Mouse (Mus musculus) left cerebral cortex, postnatal 25 days (tissue): Measurements from ENCODE around the gene Ppil3. TPM values are rescaled to one million over a fixed set of nuclear protein-coding genes. Genes with fewer than 3 reads are reported as not detected.

Source experiments
- DNase-seq, 2 experiments: peaks; one replicate each; pipeline ENCODE4 v3.0.0; 2022; ENCODE audit warnings: low spot score in 2 of 2, mixed read lengths in 1 of 2
- intact Hi-C: fragments of 180-260 bp; cut with DNase I; formaldehyde crosslinking; loops from one replicate; pipeline ENCODE4 v1.15.1; 2025
- total RNA-seq, 2 experiments: library from RNA; stranded (reverse); gene quantifications; 2 replicates each; pipeline ENCODE4 v1.2.3; 2021

The Ppil3 gene
- total RNA-seq = 10 to 100 TPM; 27.1 to 27.8 TPM

DNA sequence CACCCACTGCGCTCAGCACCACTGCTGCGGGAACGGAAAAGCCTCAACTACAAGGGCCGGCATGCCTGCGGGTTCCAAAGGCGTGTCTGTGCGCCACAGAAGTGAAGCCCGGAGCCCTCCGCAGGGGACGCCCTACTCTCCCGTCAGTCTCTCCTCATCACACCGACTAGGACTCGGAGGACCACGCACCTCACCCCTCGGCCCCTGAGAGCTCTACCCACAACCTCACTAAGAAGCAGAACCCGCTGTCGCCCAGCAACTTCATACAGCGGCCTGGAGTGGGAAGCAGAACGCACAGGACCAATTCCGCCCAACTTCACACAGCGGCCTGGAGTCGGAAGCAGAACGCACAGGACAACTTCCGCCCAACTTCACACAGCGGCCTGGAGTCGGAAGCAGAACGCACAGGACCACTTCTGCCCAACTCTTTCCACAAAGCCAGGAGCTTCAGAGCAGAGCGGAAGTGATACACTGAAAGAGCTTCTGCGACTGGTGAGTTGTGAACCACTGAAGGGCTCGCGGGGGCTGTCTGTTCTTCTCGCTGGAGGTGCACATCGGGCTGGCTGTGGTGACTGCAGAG is at the start of gene Ppil3, which contains the start of gene Nif3l1:
Gene Ppil3 (minus strand): TSS at position 344 of the 580 bp plus-strand sequence.
Gene Nif3l1 (plus strand): TSS at position 9 of the 580 bp plus-strand sequence.
- DNase-seq = peak; percentile 89 to 96
- intact Hi-C loops = loop anchor here (2.0 kb wide), 1 partner anchor 52 kb away; the partner anchor contains the start of gene Bzw1

DNA sequence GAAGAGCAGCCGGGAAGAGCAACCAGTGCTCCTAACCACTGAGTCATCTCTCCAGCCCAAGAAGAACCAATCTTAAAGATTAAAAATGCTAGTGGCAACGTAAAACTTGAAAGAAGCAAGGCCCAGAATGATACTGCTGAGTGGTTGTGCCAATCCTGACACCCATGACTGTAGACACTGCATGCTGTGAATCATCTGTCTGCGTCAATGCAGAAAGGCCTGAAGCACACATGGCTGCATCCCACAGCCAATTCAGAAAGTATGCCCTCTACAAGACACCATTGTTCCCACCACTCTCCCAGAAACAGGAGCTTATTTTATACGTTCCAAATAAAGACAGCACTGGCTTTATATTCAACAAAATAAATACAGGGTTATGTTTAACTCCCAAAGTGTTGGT is 37.4 kb upstream of the Ppil3 start:
- intact Hi-C loops = no loop called here
- DNase-seq = peak in 1 of 2 experiments; percentile 57

DNA sequence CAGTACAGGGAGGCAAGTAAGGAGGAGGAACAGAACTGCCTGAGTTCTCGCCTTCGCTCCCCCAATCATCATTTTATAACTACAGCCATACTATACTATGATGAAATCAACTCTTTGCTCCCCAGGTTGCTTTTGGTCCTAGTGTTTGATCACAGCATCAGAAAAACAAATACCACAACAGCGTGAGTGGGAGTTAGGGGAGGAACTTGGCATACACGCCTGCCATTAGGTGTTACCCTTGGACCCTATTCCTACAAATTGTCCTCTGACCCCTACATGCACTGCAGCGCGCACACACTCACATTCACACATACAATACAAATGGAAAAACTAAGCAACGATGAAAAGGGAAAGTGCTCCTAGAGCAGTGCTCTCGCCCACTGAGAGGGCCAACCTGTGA is 30.4 kb upstream of the Ppil3 start:
- intact Hi-C loops = no loop called here
- DNase-seq = no peak

DNA sequence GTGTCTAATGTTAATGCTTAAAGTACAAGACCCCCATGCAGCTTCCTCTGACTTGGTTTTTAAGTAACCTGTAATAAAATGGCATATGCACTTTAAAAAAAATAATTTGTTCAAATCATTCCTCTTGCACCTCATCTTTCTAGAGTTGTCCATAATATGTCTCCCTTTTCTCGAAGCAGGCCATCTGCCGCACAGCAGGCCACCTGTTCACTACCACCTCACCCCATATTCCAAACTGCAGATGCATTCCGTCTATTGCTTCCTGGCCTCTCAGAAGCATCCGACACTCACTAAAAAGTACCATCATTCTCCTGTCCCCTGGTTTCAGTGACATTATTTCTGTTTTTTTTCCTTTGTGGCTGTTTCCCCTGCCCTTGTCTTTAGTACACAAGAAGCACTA is 20.3 kb upstream of the Ppil3 start:
- intact Hi-C loops = no loop called here
- no peak for DNase-seq

DNA sequence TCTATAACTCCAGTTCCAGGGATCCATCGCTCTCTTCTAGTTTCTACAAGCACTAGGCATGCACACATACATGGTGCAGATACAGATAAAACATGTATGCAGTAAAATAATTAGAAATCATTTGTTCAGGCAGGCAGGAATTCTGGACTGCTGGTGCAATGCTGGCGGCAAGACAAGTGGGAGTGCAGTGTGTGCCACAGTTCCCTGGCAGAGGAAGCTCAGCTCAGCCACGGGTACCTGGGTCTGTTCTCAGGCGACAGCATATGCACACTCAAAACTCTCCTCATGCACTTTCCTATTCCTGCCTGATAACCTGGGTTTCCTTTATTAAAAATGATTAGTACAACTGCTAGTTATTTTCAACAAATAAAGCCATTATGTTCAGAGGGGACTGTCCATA is 19.8 kb upstream of the Ppil3 start:
- intact Hi-C loops = no loop called here
- DNase-seq = no peak

DNA sequence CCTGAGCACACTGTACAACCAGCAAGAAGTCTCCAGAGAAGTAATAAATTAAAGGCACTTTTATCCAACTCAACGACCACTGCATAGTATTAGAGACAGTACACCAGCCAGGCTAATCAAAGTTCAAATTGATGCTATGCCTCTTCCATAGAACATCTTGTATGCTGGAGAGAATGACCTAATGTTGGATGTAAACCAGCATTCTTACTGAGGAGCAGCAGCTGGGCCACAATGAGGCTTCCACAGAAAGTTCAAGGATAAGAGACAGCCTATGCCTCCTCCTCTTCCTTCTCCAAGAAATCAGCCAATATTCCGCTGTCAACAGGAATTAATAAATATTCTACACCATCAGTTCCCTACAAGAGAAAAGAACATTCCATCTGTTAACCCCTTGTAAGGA is 18.6 kb upstream of the Ppil3 start:
- intact Hi-C loops = no loop called here
- DNase-seq = no peak

DNA sequence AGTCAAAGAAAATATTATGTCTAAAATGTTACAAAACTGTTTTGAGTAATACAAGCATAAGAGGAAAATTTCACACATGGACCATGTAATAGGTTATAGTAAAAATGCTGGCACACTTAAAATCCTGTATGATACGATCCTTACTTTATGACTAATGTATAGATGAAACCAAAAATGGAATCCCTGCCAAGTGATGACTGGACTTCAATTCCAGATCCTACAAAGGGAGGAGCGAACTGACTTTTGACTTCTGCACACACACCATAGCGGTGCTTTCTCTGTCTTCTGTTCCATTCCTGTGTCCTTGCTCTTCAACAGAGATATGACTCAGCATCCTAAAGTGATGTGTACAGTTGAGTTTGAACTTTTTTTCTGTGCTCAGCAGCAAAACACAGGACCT is 15.3 kb upstream of the Ppil3 start:
- intact Hi-C loops = no loop called here
- DNase-seq = no peak

DNA sequence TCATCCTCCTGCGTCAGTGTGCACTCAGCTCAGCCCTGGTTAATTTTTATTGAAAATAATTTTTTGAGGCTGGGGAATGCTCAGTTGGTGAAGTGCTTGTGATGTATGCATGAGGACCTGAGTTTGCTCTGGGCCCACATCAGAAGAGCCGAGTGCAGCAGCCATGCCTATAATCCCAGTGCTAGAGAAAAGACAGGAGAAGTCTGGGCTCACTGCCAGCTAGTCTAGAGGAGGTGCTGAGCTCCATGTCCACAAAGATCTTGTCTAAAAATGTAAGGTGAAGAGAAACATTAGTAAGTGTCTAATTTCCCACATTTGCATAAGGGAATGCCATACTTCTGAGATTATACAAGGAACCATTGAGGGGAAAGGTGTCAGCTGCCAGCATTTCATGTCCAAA is 13.6 kb upstream of the Ppil3 start:
- intact Hi-C loops = no loop called here
- peak; percentile 28 to 40 for DNase-seq

DNA sequence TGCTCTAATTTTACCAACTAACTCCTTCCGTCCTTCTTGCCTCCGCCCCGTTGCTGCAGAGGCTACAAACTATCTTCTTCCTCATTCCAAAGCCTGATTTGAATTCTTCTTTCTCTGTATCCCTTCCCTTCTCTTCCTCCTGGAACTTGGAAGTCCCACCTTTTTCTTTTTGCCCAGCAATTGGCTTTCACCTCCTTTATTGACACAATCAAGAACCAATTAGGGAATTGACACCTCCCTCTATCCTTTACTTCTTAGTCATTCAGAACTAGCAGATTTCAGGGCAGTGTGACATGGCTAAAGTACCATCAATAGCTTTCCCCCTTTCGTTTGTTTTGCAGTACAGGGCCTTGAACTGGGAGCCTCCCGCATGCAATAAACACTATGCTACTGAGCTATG is 12.9 kb upstream of the Ppil3 start:
- intact Hi-C loops = no loop called here
- no peak for DNase-seq

DNA sequence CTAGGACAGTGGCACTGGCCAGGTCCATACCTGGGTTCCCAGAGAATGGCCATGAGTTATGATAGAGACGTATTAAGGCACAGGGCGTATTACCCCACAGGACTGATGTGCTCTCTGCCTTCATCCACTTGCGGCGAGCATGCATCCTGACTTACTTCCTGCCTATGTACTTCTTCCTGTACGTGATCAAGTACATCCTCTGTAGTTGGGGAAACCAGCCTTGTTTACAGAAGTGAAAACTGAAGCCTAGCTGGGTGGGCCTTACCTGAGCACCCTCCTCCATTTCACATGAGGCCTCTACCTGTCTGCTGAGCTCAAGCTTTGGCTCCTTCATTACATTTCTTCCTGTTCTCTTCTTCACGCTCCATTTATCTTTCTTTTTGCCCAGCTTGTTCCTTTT is 9.0 kb upstream of the Ppil3 start:
- intact Hi-C loops = no loop called here
- DNase-seq = no peak

DNA sequence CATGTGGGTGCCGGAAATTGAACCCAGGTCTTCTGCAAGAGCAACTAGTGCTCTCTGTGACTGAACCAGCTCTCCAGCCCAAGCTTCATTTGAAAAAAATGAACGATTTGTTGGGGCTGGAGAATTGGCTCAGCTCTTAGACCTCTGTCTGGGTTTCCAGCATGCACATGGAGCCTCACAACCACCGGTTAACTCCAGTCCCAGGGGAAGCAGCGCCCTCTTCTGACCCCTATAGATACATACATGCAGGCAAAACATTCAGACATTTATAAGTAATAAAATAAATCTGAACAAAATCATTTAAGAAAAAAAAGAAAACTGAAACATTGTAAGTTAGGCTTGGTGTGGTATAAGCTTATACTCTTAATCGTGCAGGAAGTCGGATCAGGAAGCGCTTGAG is 3.1 kb upstream of the Ppil3 start:
- DNase-seq = no peak
- intact Hi-C loops = no loop called here

DNA sequence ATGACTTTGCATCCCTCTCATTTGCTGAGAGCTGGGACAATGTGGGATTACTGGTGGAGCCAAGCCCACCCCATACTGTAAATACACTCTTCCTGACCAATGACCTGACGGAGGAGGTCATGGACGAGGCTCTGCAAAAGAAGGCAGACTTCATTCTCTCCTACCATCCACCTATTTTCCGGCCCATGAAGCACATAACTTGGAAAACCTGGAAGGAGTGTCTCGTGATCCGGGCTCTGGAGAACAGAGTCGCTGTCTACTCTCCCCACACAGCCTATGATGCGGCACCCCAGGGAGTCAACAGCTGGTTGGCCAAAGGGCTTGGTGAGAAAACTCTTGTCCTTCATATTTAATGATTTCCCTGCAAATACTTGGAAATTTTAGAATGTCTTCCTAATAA is 2.5 kb upstream of the Ppil3 start:
- no peak for DNase-seq

DNA sequence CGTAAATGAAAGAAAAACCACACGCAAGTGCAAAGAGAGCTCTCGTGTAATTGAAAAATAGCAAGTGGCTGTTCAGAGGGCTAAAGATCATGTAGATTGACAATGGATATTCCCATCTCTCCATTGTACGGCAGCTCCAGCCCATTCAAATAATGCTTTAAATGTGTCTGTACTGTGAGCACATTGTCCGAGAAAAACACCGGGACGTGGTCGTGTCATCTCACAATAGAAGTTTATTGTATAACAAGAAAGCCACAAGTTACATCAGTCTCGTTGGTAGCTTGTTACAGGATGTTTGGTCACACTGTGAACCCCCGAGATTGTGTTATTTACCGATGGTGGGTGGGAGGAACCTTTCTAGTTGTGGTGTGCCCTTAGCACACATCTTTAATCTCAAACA is 575 bp upstream of the Ppil3 start:
- intact Hi-C loops = loop anchor here (2.0 kb wide), 1 partner anchor 53 kb away; the partner anchor contains the start of gene Bzw1
- no peak for DNase-seq

More for the DNA sequence above, 2.5 kb upstream of the Ppil3 start:
- intact Hi-C loops = no loop called here

DNA sequence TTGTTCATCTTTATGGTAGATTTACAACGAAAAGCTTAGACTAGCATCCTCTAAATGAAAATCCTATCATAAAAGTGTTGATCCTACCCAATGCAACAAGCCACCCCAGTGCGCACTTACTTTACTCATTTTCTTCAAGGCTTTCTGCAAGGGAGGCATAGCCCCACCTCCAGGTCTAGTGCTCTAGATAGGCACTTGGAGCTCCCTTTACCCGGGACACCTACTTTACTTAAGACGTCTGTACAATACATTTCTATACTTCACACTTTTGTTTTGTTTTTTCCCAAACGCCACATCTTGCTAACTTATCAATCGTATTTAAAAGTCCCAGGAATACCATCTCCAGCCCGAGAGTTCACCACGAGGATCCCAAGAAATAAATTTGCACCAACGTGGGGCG is 595 bp downstream of the Ppil3 start:
- intact Hi-C loops = loop anchor here (2.0 kb wide), 1 partner anchor 52 kb away; the partner anchor contains the start of gene Bzw1
- DNase-seq = no peak

DNA sequence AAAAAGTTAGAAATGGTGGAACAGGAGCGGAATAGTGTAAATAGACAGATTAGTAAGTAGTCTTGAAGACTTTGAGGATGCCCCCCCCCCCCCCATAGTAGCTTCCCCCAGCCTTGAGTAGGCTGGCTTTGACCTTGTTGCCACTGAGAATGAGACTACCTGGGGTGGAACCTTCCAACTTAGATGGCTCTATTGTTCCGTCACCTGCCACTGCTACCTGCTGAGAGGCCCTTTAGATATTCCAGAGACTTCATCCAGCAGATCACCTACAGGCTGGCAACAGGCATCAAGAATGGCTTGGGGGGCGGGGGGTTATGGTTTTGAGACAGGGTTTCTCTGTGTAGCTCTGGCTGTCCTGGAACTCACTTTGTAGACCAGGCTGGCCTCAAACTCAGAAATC is 20.7 kb downstream of the Ppil3 start:
- intact Hi-C loops = no loop called here
- DNase-seq = no peak

DNA sequence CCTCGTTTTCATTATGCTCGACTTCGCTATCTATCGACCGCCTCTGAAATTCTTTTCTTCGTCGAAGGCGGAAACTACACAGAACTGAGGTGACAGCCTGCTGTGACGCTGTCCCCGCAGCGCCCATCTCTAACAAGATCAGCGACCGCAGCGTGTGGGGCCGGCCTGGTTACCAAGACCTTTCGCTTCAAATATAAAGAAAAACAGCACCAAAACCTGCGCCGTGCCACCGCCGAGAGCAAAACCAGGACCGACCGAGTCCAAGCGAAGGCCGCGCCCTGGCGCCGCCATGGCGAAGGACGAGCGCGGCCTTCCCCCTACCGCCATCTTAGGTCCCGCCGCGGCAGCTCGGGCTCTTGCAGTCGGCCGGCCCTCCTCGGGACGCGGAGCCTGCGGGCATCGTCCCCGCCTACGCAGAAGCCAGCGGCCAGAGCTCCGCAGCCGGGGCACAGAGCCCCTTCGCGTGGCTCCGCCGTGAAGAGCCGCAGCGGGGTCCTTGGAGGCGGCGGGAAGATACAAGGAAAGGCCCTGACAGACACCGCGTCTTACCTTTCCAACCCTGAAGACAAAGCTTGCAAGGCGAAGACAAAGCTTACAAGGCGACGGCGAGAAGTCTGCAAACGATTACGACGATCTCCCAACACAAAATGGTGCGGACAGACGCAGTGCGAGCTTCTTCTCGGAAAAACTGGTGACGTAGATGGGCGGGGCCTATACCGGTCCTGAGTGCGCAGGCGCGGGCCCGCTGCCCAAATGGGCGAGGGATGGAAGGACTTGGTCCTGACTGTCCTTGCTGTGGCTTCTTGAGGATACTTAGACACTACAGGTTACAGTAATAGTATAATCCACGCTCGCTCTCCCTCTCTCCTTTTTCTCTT is 21.7 kb downstream of the Ppil3 start, which contains the start of gene Clk1:
Gene Clk1 (minus strand): TSS at position 696 of the 878 bp plus-strand sequence.
- DNase-seq = peak; percentile 94 to 97
- intact Hi-C loops = no loop called here

DNA sequence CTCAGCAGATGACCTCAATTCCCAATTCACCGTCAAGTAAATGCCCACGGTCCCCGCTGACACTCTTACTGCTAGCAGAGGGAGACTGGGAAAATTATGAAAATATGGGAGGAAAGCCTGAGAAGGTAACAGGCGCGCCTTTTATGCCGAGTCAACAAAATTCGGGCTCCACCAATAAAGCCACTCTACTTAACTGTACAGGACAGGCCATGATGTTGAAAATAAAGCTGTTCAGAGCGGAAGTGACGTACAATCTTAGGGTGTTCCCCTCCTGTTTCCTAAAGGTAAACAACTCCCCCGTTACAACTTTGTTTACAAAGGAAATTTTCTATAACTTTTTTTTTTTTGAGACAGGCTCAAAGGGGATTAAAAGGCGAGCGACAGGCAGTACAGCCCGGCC is 22.4 kb downstream of the Ppil3 start:
- intact Hi-C loops = no loop called here
- DNase-seq = peak in 1 of 2 experiments; percentile 28

DNA sequence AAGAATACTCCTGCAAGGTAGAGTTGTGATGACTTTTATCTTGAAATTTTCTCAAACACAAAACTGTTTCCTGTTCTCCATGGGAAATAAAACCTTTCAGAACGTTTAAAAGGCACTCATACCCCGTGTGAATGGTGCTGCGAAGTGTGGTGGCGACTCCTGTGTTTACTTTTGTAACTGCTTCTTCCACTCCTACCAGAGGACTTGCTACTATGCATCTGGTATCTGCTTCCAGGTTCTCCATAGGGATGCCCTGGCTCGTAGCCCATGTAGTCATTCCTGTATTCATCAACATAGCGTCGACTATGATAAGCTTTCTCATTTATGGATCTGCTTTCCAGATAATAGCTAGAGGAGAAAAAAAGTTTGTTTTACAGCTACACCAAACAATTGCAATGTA is 24.3 kb downstream of the Ppil3 start:
- DNase-seq = peak in 1 of 2 experiments; percentile 17

DNA sequence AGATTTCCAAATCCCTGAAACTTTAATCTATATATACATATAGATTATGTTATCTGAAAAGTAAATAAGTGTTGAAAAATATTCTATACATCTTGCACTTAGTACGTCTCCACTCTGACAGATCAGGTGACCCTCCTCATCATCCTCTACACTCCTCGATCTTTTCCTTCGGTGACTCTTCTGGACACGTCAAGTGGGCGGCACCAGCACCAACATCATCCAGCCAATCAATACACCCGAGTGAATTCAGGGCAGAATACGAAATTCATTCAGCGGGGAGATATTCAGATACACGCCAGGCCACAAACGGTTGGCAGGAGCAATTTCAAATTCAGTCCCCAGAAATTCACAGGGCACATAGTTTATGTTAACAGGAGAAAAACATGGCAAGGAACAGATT is 25.3 kb downstream of the Ppil3 start:
- intact Hi-C loops = no loop called here
- no peak for DNase-seq

More for the DNA sequence above, 24.3 kb downstream of the Ppil3 start:
- intact Hi-C loops = no loop called here

DNA sequence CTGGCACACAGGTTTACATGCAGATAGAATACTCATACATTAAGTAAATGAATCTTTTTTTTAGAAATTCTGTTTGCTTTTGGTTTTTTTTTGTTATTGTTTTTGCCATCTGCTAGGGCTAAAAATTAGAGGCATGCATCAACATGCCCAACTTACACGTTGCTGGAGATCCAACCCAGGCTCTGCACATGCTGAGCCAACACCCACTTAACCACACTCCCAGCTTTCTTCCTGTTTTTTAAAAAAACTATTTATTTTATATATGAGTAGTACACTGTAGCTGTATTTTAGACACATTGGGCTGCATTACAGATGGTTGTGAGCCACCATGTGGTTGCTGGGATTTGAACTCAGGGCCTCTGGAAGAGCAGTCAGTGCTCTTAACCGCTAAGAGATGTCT is 29.2 kb downstream of the Ppil3 start:
- intact Hi-C loops = loop anchor here (2.0 kb wide), 1 partner anchor 13 kb away; no protein-coding TSS in a partner anchor

DNA sequence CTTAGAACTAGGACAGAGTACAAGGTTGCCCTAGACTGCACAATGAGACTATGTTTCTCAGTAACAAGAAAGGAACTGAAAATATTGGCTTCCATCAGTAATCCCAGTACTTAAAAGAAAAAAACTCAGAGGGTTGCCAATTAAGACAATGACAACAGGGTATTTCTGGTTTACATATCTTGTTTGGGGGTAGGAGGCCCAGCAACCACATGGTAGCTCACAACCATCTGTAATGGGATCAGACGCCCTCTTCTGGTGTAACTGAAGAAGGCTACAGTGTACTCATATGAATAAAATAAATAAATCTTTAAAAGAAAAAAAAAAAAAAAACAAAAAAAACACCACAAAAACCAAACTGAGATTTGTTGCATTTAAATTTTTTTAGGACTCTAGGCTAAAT is 29.8 kb downstream of the Ppil3 start:
- intact Hi-C loops = no loop called here
- no peak for DNase-seq

More for the DNA sequence above, 29.2 kb downstream of the Ppil3 start:
- DNase-seq = no peak
